Mouse (Mus musculus) frontal cortex, adult (tissue): ENCODE results near the gene Fthl17f.
A peak's percentile ranks its signal among the peaks of the same experiment; 100 is the strongest.
"Not testable (repeated sequence)": the region's sequence is repeated elsewhere in the genome, so short reads cannot be mapped to it uniquely, and the experiment has no call there.

ENCODE experiments used
- ATAC-seq: cut with Nextera tagmentation; 2 replicates; pipeline ENCODE4 v1.9.2; 2017; ENCODE audit warnings: mild to moderate bottlenecking, moderate library complexity, mixed read lengths; ENCODE audit not compliant: low TSS enrichment

The Fthl17f gene

DNA sequence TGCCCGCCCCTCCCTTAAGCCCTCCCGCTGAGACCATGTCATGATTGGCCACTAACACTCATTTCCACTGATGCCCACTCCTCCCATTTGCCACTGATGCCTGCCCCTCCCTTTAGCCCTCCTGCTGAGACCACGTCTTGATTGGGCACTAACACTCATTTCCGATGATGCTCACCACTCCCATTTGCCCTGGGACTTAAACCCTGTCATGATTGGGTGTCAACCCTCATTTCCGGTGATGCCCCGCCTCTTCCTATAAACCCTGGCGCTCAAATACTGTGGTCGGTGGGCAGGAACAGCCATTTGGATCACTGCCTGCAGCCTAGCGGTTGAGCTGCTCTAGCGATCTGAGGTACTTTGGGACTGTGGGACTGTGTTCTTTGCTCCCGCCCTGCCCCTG, at the start of gene Fthl17f:
Gene Fthl17f, plus strand, starts transcription at position 301 of the 400 bp plus-strand sequence.
- ATAC-seq = not testable (repeated sequence)

- ATAC-seq = no peak
Observed at GRCm38 (mm10) chrX:9016079-9016478, 46.7 kb upstream of the Fthl17f start.

- no peak for ATAC-seq
Observed at GRCm38 (mm10) chrX:9019481-9019880, 43.3 kb upstream of the Fthl17f start.

- ATAC-seq = not testable (repeated sequence)
Observed at GRCm38 (mm10) chrX:9033193-9033592, 29.6 kb upstream of the Fthl17f start, which contains the start of gene Fthl17e. Gene Fthl17e, plus strand, starts transcription at chrX:9033493.

- not testable (repeated sequence) for ATAC-seq
Observed at GRCm38 (mm10) chrX:9041611-9042010, 21.2 kb upstream of the Fthl17f start.

DNA sequence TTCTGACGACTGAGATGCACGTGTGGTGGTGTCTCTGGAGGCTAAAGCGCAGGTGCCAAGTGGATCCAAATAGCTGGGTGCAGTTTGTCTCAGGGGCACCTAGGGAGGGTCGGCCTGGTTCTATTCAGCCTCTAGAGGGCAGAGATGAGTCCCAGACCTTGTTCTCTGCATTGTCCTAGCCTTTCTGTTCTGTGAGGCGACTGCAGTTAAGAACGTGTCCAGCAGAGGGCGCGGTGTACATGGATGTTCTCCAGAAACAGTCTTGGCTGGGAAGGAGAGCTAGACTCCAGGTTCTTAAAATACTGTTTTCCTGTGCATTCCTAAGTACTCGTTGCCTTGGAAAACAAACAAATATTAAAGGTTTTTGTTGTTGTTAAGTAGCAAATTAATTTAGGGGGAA, 1.9 kb upstream of the Fthl17f start:
- peak; percentile 20; the same call in 1 of the 2 replicates for ATAC-seq

GRCm38 (mm10) chrX:9062101-9062500, 714 bp upstream of the Fthl17f start:
- ATAC-seq = no peak

DNA sequence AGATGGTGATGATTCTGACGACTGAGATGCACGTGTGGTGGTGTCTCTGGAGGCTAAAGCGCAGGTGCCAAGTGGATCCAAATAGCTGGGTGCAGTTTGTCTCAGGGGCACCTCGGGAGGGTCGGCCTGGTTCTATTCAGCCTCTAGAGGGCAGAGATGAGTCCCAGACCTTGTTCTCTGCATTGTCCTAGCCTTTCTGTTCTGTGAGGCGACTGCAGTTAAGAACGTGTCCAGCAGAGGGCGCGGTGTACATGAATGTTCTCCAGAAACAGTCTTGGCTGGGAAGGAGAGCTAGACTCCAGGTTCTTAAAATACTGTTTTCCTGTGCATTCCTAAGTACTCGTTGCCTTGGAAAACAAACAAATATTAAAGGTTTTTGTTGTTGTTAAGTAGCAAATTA, 14.9 kb downstream of the Fthl17f start:
- peak; percentile 65; the same call in 1 of the 2 replicates for ATAC-seq

DNA sequence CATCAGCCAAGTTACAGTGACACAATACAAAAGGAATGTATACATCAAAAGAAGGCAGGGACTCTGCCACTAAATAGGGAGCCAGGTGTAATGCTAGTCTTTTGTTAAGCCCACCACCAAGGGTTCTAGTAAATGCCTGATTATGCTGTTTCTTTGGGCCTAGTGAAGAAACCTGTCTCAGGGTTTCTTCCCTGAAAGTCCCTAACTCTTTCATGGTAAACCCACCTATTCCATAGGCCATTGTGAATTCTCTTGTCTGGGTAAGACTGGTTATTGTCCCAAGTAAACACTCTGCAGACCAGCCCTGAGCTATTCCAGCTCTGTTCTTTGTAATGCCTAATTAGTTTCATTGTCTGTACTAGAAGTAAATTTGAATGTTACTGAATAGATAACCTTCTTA, 32.3 kb downstream of the Fthl17f start:
- ATAC-seq = not testable (repeated sequence)

DNA sequence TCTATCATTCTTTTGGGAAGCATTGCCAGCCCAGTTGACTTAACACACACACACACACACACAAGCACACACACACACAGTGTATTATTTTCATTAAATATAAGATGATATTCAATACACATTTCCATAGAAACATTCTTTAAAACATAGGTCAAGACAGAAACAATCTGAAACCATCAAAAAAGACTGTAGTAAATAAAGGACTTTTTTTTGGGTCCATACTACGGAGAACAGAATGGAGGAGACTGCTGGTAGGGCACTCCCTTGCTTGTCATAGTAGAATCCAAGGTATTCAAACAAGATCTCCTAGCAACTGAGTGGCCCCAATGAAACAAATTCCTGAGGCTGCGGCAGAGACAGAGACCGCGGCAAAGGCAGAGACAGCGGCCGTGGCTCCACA, 41.4 kb downstream of the Fthl17f start, which contains the start of gene 4930402K13Rik:
Gene 4930402K13Rik, plus strand, starts transcription at position 301 of the 400 bp plus-strand sequence.
- ATAC-seq = no peak

GRCm38 (mm10) chrX:9110381-9110780, 47.6 kb downstream of the Fthl17f start:
- ATAC-seq = no peak
